Mouse (Mus musculus) MN1 (cell line): ENCODE data around the gene Cryz.

Experiments
- DNase-seq: peaks from one replicate; pipeline ENCODE4 v3.0.0-alpha.2; 2016; ENCODE audit warnings: low spot score

The Cryz gene

GRCm38 (mm10) chr3:154671013-154671412, 74.5 kb downstream of the Cryz start:
- DNase-seq: no peak
